10 mouse cellular contexts compared by ENCODE assay signal in the genomic region with DNA sequence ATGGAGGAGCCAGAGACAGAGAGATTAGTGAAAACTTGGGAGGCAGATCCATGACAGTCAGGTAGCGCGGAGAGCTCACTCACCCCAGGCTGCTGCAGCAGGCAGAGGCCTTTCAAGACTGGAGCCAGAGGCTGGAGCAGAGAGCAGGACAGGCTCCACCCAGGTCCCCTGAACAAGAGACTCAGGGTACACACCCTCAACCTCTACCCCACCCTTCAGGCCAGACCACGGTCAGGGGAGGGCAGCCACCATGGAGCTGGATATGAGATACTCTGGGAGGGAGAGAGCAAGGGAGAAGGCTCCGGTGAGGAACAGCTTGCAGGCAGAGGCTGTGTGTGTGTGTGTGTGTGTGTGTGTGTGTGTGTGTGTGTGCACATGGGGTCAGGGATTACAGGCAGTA.
"Had no signal": no experiment of that assay in that cellular context is flagged by ENCODE, and none has a peak within 500 bp of the region (broad histone marks: within the 10 kb centered on the region; RNA-seq: fewer than 3 reads in every experiment).

No protein-coding gene starts in this region.

- H3K9ac ChIP-seq: limb, embryonic 15.5 days; liver, embryonic 14.5 days; neural tube, embryonic 12.5 days had no signal

- H3K36me3 ChIP-seq: limb, embryonic 15.5 days; neural tube, embryonic 12.5 days had no signal

- H3K4me2 ChIP-seq: limb, embryonic 15.5 days; neural tube, embryonic 12.5 days had no signal

- H3K27me3 ChIP-seq: limb, embryonic 15.5 days; neural tube, embryonic 12.5 days had no signal

- DNase-seq: kidney, adult 8-10 months; kidney, postnatal 4 days; lung, adult 18-20 months; thymus, adult 2 months; thymus, postnatal 36 days had no signal

- H3K4me3 ChIP-seq: left cerebral cortex, adult 2 months; limb, embryonic 15.5 days; neural tube, embryonic 12.5 days had no signal

- H3K27ac ChIP-seq: kidney, postnatal 0 days; left cerebral cortex, adult 2 months; limb, embryonic 15.5 days; liver, embryonic 14.5 days; neural tube, embryonic 12.5 days had no signal

- H3K9me3 ChIP-seq: limb, embryonic 15.5 days; neural tube, embryonic 12.5 days had no signal
